Mouse (Mus musculus) C2C12 (cell line): Measurements from ENCODE around the gene Olfr303.

Source experiments
- CEBPB ChIP-seq: IDR thresholded peaks from one replicate; pipeline ENCODE4 v1.6.1; 2011; ENCODE audit warnings: low read depth, mild to moderate bottlenecking, control low read depth, moderate library complexity
- CTCF ChIP-seq: IDR thresholded peaks from one replicate; pipeline ENCODE4 v1.5.1; 2011; ENCODE audit not compliant: control insufficient read depth, insufficient read depth, insufficient read length
- FOSL1 ChIP-seq: IDR thresholded peaks from one replicate; pipeline ENCODE4 v1.8.0; 2011; ENCODE audit warnings: mild to moderate bottlenecking, low read length; ENCODE audit not compliant: poor library complexity, insufficient read depth, severe bottlenecking
- MAX ChIP-seq: IDR thresholded peaks from one replicate; pipeline ENCODE4 v1.6.1; 2011; ENCODE audit warnings: mild to moderate bottlenecking, control low read depth
- MYOG ChIP-seq: IDR thresholded peaks from one replicate; pipeline ENCODE4 v1.6.1; 2011; ENCODE audit not compliant: control insufficient read depth, insufficient read length; ENCODE audit errors: extremely low read depth

GRCm38 (mm10) chr7:86342881-86343565 is 54.6 kb downstream of the Olfr303 start:
- TF ChIP-seq CTCF (no peak), MAX (no peak), CEBPB (no peak), FOSL1 (no peak), MYOG (no peak)
